Mouse (Mus musculus) liver, adult 2 months (tissue): Measurements from ENCODE around the gene Eif1b. TPM values are rescaled to one million over a fixed set of nuclear protein-coding genes. Genes with fewer than 3 reads are reported as not detected.
"Not testable (repeated sequence)": the region's sequence is repeated elsewhere in the genome, so short reads cannot be mapped to it uniquely, and the experiment has no call there.

Experiments
- DNase-seq: peaks from one replicate; pipeline ENCODE4 v3.0.0-alpha.2; 2011; ENCODE audit warnings: low read depth, low spot score; ENCODE audit errors: extremely low read depth
- H3K27ac ChIP-seq: fragments of 200-500 bp; replicated peaks from 2 replicates; pipeline ENCODE4 v1.5.1; 2012; ENCODE audit warnings: low read depth, mild to moderate bottlenecking, control low read depth, inconsistent platforms, low read length; ENCODE audit not compliant: insufficient read depth
- H3K27me3 ChIP-seq: fragments of 200-500 bp; 2 replicates; pipeline ENCODE4 v1.6.1; 2012; ENCODE audit warnings: mild to moderate bottlenecking, moderate library complexity, low read length, inconsistent platforms; ENCODE audit not compliant: control insufficient read depth, insufficient read depth
- H3K36me3 ChIP-seq: fragments of 200-500 bp; 2 replicates; pipeline ENCODE4 v1.6.1; 2012; ENCODE audit warnings: low read length, inconsistent platforms; ENCODE audit not compliant: control insufficient read depth, insufficient read depth
- H3K4me1 ChIP-seq: fragments of 200-500 bp; 2 replicates; pipeline ENCODE4 v1.6.1; 2011; ENCODE audit warnings: low read length; ENCODE audit not compliant: control insufficient read depth, insufficient read depth
- H3K4me3 ChIP-seq: fragments of 200-500 bp; 2 replicates; pipeline ENCODE4 v1.5.1; 2011; ENCODE audit warnings: low read depth, mild to moderate bottlenecking, control low read depth, low read length, moderate library complexity; ENCODE audit not compliant: insufficient read depth
- H3K79me2 ChIP-seq: fragments of 200-500 bp; 2 replicates; pipeline ENCODE4 v1.6.1; 2012; ENCODE audit warnings: inconsistent platforms, mild to moderate bottlenecking, low read length, moderate library complexity; ENCODE audit not compliant: control insufficient read depth, insufficient read depth
- H3K9ac ChIP-seq: fragments of 200-500 bp; 2 replicates; pipeline ENCODE4 v1.6.1; 2012; ENCODE audit warnings: low read depth, mild to moderate bottlenecking, control low read depth, inconsistent platforms, low read length
- CTCF ChIP-seq: fragments of 200-500 bp; IDR thresholded peaks from 2 replicates; pipeline ENCODE4 v1.5.1; 2011; ENCODE audit warnings: low read depth, low read length, control low read depth
- POLR2A ChIP-seq: fragments of 200-500 bp; IDR thresholded peaks from 2 replicates; pipeline ENCODE4 v1.6.1; 2011; ENCODE audit warnings: low read length, control low read depth; ENCODE audit not compliant: insufficient read depth; ENCODE audit errors: extremely low read depth
- WGBS: fragments of 180-500 bp; shearing (Covaris S2); methylation state at CpG from one replicate; pipeline ENCODE4 v1.1.7; 2018; 5-methylcytosine and 5-hydroxymethylcytosine counted together
- polyA plus RNA-seq: library from polyadenylated mRNA; depleted of rRNA; stranded (reverse); fragments of >200 nt; gene quantifications from 2 replicates; pipeline ENCODE4 v1.2.3, GENCODE M21; 2012
- total RNA-seq: library from RNA; depleted of rRNA; stranded (reverse); fragments of >200 nt; gene quantifications from 2 replicates; pipeline ENCODE4 v1.2.3, GENCODE M21; 2014

Gene Eif1b
- total and polyA plus RNA-seq, 2 experiments, result 14.7 to 22.3 TPM

DNA sequence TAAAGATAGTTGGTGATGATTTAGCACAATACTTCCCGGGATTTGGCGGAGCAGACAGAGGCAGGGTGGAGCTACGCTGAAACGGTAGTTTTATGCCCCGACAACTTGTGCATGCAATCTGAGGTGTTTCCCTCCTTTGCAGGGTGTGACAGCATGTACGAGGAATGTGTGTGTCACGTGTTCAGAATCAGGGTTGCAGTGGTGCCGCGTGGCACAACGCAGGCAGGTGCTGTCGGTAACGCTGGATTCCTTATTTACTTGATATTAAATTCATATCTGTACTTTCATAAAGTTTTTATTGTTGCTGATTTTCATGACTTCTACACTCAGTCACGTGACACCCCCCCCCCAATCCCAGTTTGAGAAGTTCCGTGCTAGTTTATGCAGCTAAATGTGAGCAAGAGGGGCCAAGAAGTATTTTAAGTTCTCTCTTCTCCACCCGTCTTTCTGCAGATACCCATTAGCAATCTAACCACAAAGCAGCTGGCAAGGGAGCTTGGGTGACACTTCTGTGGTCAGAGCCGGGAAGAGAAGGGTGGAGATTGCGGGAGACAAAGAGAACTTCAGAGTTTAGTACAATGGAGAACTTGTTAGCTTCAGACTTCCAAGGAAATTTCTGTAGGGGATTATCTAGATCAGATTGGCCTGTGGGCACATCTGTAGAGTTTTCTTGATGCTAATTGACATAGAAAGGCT, 36.9 kb downstream of the Eif1b start:
- H3K36me3 ChIP-seq, result no peaks in the 10 kb centered on the region
- no peak overlapping the region for H3K9ac ChIP-seq
- H3K4me3 ChIP-seq, result no peak overlapping the region
- 86% methylated on average over 17 of the region's 17 CpGs for WGBS
- H3K27me3 ChIP-seq, result no peaks in the 10 kb centered on the region
- no peaks in the 10 kb centered on the region; the same call in 1 of the 2 replicates for H3K4me1 ChIP-seq
- no peak for DNase-seq
- H3K27ac ChIP-seq, result no peak overlapping the region
- no peak for TF ChIP-seq CTCF
- no peak for TF ChIP-seq POLR2A
- no peaks in the 10 kb centered on the region for H3K79me2 ChIP-seq

DNA sequence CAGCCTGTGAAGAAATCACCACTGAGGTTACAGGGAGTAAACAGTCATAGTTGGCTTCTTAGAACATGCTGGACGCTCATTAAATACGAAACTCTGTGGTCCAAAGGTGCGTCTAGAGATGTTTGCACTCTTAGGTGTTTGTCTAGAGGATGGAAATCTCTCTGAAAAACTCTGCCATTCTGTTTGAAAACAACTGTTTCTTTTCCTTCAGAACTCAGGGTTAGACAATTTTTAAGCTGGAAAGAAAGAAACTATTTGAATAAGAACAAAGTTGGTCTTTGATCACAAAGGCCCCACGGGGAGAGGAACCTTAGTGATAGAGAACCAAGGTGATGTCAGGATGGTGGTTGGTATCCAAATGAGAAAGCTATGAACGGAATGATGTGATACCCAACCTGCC, 38.4 kb downstream of the Eif1b start:
- no peak overlapping the region for H3K4me3 ChIP-seq

DNA sequence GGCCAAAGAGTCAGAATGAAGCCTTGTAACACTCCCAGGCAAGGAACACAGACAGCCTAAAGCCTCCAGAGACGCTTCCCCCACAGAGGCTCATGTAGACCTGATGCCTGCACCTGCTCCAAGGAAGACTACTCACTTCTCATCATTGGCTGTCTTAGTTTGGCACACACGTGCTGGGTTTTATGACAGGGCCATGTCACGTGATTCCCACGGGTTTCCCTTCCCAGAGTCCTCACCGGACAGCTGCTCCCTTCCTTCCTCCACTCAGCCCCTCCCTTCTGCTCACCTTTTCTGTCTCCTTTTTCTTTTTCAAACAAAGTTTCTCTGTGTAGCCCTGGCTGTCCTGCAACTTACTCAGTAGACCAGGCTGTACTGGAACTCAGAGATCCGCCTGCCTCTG, 40.0 kb downstream of the Eif1b start:
- 90% methylated on average over 6 of the region's 6 CpGs for WGBS
- no peaks in the 10 kb centered on the region for H3K36me3 ChIP-seq

More for the DNA sequence above, 38.4 kb downstream of the Eif1b start:
- 39% methylated on average over 5 of the region's 5 CpGs for WGBS
- Histone ChIP-seq H3K27ac (no peak overlapping the region), H3K4me1 (no peaks in the 10 kb centered on the region; the same call in 1 of the 2 replicates), H3K79me2 (no peaks in the 10 kb centered on the region), H3K9ac (no peak overlapping the region), H3K36me3 (no peaks in the 10 kb centered on the region), H3K27me3 (no peaks in the 10 kb centered on the region)
- TF ChIP-seq CTCF (no peak), POLR2A (no peak)
- DNase-seq, result no peak

DNA sequence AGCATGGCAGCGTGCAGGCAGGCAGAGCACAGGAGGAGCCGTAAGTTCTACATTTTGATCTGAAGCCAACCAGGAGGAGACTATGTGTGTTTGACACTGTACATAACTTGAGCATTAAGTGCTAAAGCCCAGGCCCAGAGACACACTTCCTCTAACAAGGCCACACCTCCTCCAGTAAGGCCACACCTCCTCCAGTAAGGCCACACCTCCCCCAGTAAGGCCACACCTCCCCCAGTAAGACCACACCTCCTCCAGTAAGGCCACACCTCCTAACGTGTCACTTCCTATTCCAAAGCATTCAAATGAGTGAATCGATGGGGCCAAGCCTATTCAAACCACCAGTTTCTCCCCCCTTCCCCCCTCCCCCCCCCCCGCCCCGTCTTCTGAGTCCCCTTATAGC, 40.7 kb downstream of the Eif1b start:
- no peaks in the 10 kb centered on the region for H3K79me2 ChIP-seq
- no peak for DNase-seq
- no peak overlapping the region for H3K27ac ChIP-seq
- no peak overlapping the region for H3K4me3 ChIP-seq
- H3K27me3 ChIP-seq, result no peaks in the 10 kb centered on the region
- no peaks in the 10 kb centered on the region; the same call in 1 of the 2 replicates for H3K4me1 ChIP-seq
- no peak overlapping the region for H3K9ac ChIP-seq
- TF ChIP-seq POLR2A (no peak), CTCF (no peak)
- 85% methylated on average over 6 of the region's 6 CpGs for WGBS
- H3K36me3 ChIP-seq, result no peaks in the 10 kb centered on the region

More for the DNA sequence above, 40.0 kb downstream of the Eif1b start:
- Histone ChIP-seq H3K27ac (no peak overlapping the region), H3K79me2 (no peaks in the 10 kb centered on the region), H3K27me3 (no peaks in the 10 kb centered on the region), H3K9ac (no peak overlapping the region), H3K4me1 (no peaks in the 10 kb centered on the region; the same call in 1 of the 2 replicates), H3K4me3 (no peak overlapping the region)
- no peak for TF ChIP-seq POLR2A
- TF ChIP-seq CTCF, result no peak
- no peak for DNase-seq

DNA sequence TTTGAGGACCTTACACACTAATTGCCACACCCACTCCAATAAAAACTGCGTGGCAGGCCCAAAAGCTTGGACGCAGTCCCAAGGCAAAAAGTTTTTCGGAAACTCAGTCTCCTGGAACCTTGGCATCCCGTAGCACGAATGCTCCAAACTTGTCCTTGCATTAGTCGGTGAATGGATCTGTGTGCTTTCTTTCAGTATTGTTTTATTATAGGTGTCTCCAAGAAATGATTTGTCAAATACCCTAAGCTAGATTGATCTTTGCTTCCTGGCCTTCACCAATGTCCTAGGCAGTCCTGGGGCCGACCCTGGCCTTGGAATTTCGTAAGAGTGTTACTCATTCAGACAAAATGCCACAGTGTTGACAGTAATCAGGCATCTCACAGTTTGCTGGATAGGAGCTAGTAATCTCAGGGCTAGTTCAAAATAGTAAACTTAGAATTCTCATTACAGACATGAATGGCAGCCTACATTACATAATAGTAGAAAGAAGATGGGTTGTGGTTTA, 41.5 kb downstream of the Eif1b start:
- not testable (repeated sequence) for DNase-seq, H3K36me3 ChIP-seq, H3K4me3 ChIP-seq, H3K27me3 ChIP-seq, H3K9ac ChIP-seq, H3K4me1 ChIP-seq, H3K27ac ChIP-seq, H3K79me2 ChIP-seq
- WGBS, result 90% methylated on average over 8 of the region's 8 CpGs

DNA sequence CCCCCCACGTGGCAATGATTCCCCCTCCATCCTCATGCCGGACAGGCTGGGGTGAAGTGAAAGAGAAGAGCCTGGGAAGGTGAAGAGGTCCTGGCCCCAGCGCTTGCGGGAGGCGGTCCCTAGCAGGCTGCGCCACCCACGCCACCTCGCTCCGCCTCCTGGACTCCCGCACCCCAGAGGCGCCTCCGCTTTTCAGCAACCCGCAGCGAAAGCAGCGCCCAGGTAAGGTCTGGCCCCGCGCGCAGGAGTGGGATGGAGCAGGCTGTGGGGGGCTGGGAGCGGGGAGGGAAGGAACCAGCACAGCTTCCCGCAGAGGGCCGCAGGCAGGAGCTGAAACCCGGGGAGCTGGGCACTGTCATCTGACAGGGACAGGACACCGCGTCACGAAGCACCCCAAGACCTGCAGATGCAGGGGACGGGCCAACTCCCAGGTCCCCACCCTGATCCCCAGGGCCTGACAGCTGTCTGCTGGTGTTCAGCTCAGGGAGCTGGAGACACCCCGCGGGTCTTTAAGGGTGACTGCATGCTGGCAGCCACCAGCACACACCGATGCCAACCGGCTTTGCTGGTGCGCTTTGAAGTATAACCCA, 47.7 kb downstream of the Eif1b start, which contains the start of gene Entpd3:
Entpd3 (plus strand) TSS at position 157 of the 590 bp plus-strand sequence.
- no peaks in the 10 kb centered on the region for H3K79me2 ChIP-seq
- H3K4me3 ChIP-seq, result peak within 1 kb of the TSS; percentile 47; the same call in 1 of the 2 replicates
- H3K9ac ChIP-seq, result no peak within 1 kb of the TSS
- 3% methylated on average over 31 of the region's 31 CpGs for WGBS
- no peaks in the 10 kb centered on the region for H3K4me1 ChIP-seq
- no peaks in the 10 kb centered on the region for H3K36me3 ChIP-seq
- peaks cover 7% of the 10 kb centered on the region for H3K27me3 ChIP-seq
- TF ChIP-seq POLR2A (no peak), CTCF (no peak)
- no peak within 1 kb of the TSS for H3K27ac ChIP-seq
- DNase-seq, result peak; percentile 6
